ENCODE assay signal across 13 mouse cellular contexts in the genomic region with DNA sequence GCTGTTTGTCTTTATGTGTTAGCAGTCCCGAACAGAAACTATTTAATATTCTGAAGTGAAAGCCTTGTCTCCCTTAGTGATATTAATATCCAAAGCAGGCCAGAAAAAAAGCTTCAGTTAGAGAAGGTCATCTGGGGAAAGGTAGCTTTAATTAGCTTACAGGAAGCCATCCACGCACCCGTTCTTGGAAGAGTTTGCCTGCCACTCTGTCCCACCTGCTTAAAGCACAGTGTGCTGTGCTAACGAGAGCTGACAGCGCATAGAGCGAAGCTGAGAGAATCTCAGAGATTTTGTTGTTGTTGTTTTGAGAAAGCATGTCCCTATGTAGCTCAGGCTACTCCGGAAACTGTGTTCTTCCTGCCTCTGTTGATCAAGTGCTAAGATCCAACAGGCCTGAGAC.
A peak's percentile ranks its signal among the peaks of the same experiment; 100 is the strongest.
DNase-seq lines count a peak whose midpoint lies in the region; ATAC-seq and TF ChIP-seq lines count a peak whose summit lies in the region.
"Had no signal": no experiment of that assay in that cellular context is flagged by ENCODE, and none has a peak within 500 bp of the region (broad histone marks: within the 10 kb centered on the region; RNA-seq: fewer than 3 reads in every experiment).

No protein-coding gene starts in this region.

- peak overlapping the region; percentile 20; the same call in 1 of the 2 replicates for H3K4me3 ChIP-seq in layer of hippocampus, adult 2 months
- no peak overlapping the region for H3K4me3 ChIP-seq in heart, adult 2 months
- no peak overlapping the region for H3K4me3 ChIP-seq in kidney, embryonic 15.5 days (replicated peaks)
- H3K4me3 ChIP-seq: embryonic facial prominence, embryonic 13.5 days; liver, embryonic 13.5 days; stomach, embryonic 15.5 days had no signal

- no peaks in the 10 kb centered on the region for H3K27me3 ChIP-seq in heart, adult 2 months (ENCODE audit: control insufficient read depth, insufficient read depth, low read length)
- H3K27me3 ChIP-seq in kidney, embryonic 15.5 days = no peaks in the 10 kb centered on the region
- H3K27me3 ChIP-seq: embryonic facial prominence, embryonic 13.5 days; liver, embryonic 13.5 days; stomach, embryonic 15.5 days had no signal

- H3K79me2 ChIP-seq in heart, adult 2 months (replicated peaks; ENCODE audit: control insufficient read depth, insufficient read depth, low read length) = no peaks in the 10 kb centered on the region

- no peaks in the 10 kb centered on the region for H3K36me3 ChIP-seq in heart, adult 2 months (ENCODE audit: control insufficient read depth, insufficient read depth, low read length)
- no peaks in the 10 kb centered on the region for H3K36me3 ChIP-seq in kidney, embryonic 15.5 days
- H3K36me3 ChIP-seq: embryonic facial prominence, embryonic 13.5 days; liver, embryonic 13.5 days; stomach, embryonic 15.5 days had no signal

- DNase-seq in cerebellum, adult 18-20 months = peak; percentile 3 to 9
- DNase-seq in cerebellum, adult 8-10 months = no peak
- no peak for DNase-seq in layer of hippocampus, adult 2 months (ENCODE audit: low spot score in 2 of 2)
- no peak for DNase-seq in layer of hippocampus, postnatal 36 days
- DNase-seq in brain, adult 2 months (ENCODE audit: low read depth, low spot score) = peak; percentile 51
- DNase-seq in heart, adult 2 months = peak; percentile 18 to 33
- DNase-seq in ovary, postnatal 10 days (ENCODE audit: low spot score) = no peak
- DNase-seq: adrenal gland, postnatal 10 days; liver, embryonic 13.5 days; thymus, postnatal 36 days had no signal

- no peak for ATAC-seq in kidney, embryonic 15.5 days (replicated peaks; ENCODE audit: low FRiP score)

- H3K27ac ChIP-seq in layer of hippocampus, adult 2 months = no peak overlapping the region
- H3K27ac ChIP-seq in heart, adult 2 months = peak overlapping the region; percentile 52
- no peak overlapping the region for H3K27ac ChIP-seq in kidney, embryonic 15.5 days
- H3K27ac ChIP-seq: embryonic facial prominence, embryonic 13.5 days; liver, embryonic 13.5 days; stomach, embryonic 15.5 days had no signal

- no peak for TF ChIP-seq EP300 in heart, adult 2 months (IDR thresholded peaks at IDR 0.05; ENCODE audit: insufficient read depth, low read depth, low read length)

- WGBS in heart, adult 2 months = 53% methylated on average over 7 of the region's 7 CpGs
- 84% methylated on average over 7 of the region's 7 CpGs for WGBS in kidney, embryonic 15.5 days

- intact Hi-C loops in heart, adult 2 months (cut with DNase I) = no loop called here

- TF ChIP-seq POLR2A in heart, adult 2 months (IDR thresholded peaks at IDR 0.05; ENCODE audit: insufficient read depth, low read depth, low read length) = 0 out of 2 replicates have a peak, but pooled peaks have one; percentile 23

- no peak overlapping the region for H3K9ac ChIP-seq in heart, adult 2 months (ENCODE audit: low read depth, low read length)
- H3K9ac ChIP-seq in kidney, embryonic 15.5 days = no peak overlapping the region
- H3K9ac ChIP-seq: embryonic facial prominence, embryonic 13.5 days; liver, embryonic 13.5 days; stomach, embryonic 15.5 days had no signal

- H3K9me3 ChIP-seq in kidney, embryonic 15.5 days (replicated peaks) = no peaks in the 10 kb centered on the region
- H3K9me3 ChIP-seq: embryonic facial prominence, embryonic 13.5 days; liver, embryonic 13.5 days; stomach, embryonic 15.5 days had no signal

- H3K4me1 ChIP-seq in heart, adult 2 months (ENCODE audit: control insufficient read depth, insufficient read depth, low read length) = peaks cover 3% of the 10 kb centered on the region; the same call in 1 of the 2 replicates
- H3K4me1 ChIP-seq in kidney, embryonic 15.5 days = no peaks in the 10 kb centered on the region
- H3K4me1 ChIP-seq: embryonic facial prominence, embryonic 13.5 days; liver, embryonic 13.5 days; stomach, embryonic 15.5 days had no signal

- TF ChIP-seq CTCF in layer of hippocampus, adult 2 months (conservative IDR thresholded peaks at IDR 0.05) = no peak
- no peak for TF ChIP-seq CTCF in heart, adult 2 months (IDR thresholded peaks at IDR 0.05)

- H3K4me2 ChIP-seq in kidney, embryonic 15.5 days = no peak overlapping the region
- H3K4me2 ChIP-seq: embryonic facial prominence, embryonic 13.5 days; liver, embryonic 13.5 days; stomach, embryonic 15.5 days had no signal

Comparison
In these comparisons a context has a peak if more than half of its experiments do, and no peak if none do; other contexts are left out.
1. DNase-seq: peak in cerebellum, adult 18-20 months (2 of 2), brain, adult 2 months (single experiment) and heart, adult 2 months (2 of 2); none in cerebellum, adult 8-10 months (single experiment), layer of hippocampus, adult 2 months (0 of 2), layer of hippocampus, postnatal 36 days (0 of 2) and ovary, postnatal 10 days (single experiment).